11 mouse cellular contexts compared by ENCODE assay signal in the genomic region with DNA sequence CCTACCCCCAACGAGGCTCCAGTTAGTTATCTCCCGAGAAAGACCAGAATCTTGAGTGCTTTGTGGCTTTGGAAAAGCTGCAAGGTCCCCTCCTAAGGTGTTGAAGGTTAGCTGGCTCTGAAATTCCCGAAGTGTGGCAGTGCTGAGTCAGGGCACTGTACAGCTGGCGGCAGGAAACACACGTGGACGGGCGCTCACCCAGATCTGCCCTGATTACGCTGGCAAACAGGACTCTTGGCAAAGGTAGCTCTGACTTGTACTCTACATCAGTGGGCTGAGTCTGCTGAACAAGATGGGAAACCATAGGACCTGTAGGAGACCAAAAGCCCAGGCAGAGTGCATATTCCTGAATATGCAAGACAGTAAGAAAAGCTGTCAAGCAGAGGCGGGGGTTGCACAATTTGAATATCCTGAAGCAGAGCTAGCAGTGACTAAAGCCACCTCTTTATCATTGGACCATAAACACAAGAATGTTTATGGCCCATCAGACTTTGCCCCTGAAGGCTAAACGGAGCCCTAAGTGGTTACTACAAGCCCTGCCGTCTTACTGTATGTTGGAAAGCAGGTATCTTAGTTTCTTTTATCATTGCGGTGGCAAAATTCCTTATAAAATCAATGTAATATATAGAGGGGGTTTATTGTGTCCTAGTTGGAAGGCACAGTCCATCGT.
DNase-seq lines count a peak whose midpoint lies in the region; ATAC-seq lines count a peak whose summit lies in the region.
"Had no signal": no experiment of that assay in that cellular context is flagged by ENCODE, and none has a peak within 500 bp of the region (broad histone marks: within the 10 kb centered on the region; RNA-seq: fewer than 3 reads in every experiment).

No protein-coding gene starts in this region.

- DNase-seq in adrenal gland, postnatal 25 days, result peak; percentile 23
- DNase-seq in gastrocnemius, postnatal 14 days, result peak; percentile 36
- DNase-seq in kidney, adult 8-10 months, result peak; percentile 72 to 80
- DNase-seq in yolk sac, embryonic 10.5 days (ENCODE audit: low spot score), result no peak
- DNase-seq: lung, embryonic 14.5 days had no signal

- H3K27me3 ChIP-seq in hindbrain, embryonic 13.5 days, result no peaks in the 10 kb centered on the region
- no peaks in the 10 kb centered on the region for H3K27me3 ChIP-seq in hindbrain, embryonic 12.5 days
- H3K27me3 ChIP-seq: embryonic facial prominence, embryonic 15.5 days had no signal

- 76% methylated on average over 13 of the region's 13 CpGs for WGBS in hindbrain, embryonic 13.5 days
- 86% methylated on average over 13 of the region's 13 CpGs for WGBS in hindbrain, embryonic 12.5 days

- H3K4me3 ChIP-seq in hindbrain, embryonic 13.5 days, result no peak overlapping the region
- H3K4me3 ChIP-seq in hindbrain, embryonic 12.5 days, result no peak overlapping the region
- H3K4me3 ChIP-seq: embryonic facial prominence, embryonic 15.5 days had no signal

- H3K9ac ChIP-seq in hindbrain, embryonic 13.5 days, result no peak overlapping the region
- H3K9ac ChIP-seq in hindbrain, embryonic 12.5 days, result no peak overlapping the region
- H3K9ac ChIP-seq: embryonic facial prominence, embryonic 15.5 days; lung, embryonic 14.5 days had no signal

- peaks cover 4% of the 10 kb centered on the region; the same call in 1 of the 2 replicates for H3K36me3 ChIP-seq in hindbrain, embryonic 13.5 days
- H3K36me3 ChIP-seq in hindbrain, embryonic 12.5 days, result 0 out of 2 replicates have a peak, but pooled peaks cover 8% of the 10 kb centered on the region
- H3K36me3 ChIP-seq: embryonic facial prominence, embryonic 15.5 days had no signal

- H3K4me2 ChIP-seq in hindbrain, embryonic 13.5 days, result no peak overlapping the region
- no peak overlapping the region for H3K4me2 ChIP-seq in hindbrain, embryonic 12.5 days (replicated peaks)
- H3K4me2 ChIP-seq: embryonic facial prominence, embryonic 15.5 days; lung, embryonic 14.5 days had no signal

- H3K4me1 ChIP-seq in hindbrain, embryonic 13.5 days (replicated peaks), result peaks cover 45% of the 10 kb centered on the region
- H3K4me1 ChIP-seq in hindbrain, embryonic 12.5 days, result peaks cover 15% of the 10 kb centered on the region

- intact Hi-C loops in gastrocnemius, postnatal 14 days (cut with DNase I; ENCODE audit: low total_unique reads), result no loop called here

- H3K9me3 ChIP-seq in hindbrain, embryonic 13.5 days, result no peaks in the 10 kb centered on the region
- H3K9me3 ChIP-seq in hindbrain, embryonic 12.5 days (replicated peaks), result no peaks in the 10 kb centered on the region
- H3K9me3 ChIP-seq: embryonic facial prominence, embryonic 15.5 days; G1E had no signal

- no peak for ATAC-seq in hindbrain, embryonic 13.5 days (ENCODE audit: low FRiP score)
- no peak for ATAC-seq in hindbrain, embryonic 12.5 days (ENCODE audit: low FRiP score)
- no peak for ATAC-seq in erythroid progenitor cell, adult 5-6 weeks (replicated peaks; ENCODE audit: low FRiP score, poor library complexity, severe bottlenecking)
- no peak for ATAC-seq in megakaryocyte, adult 5-6 weeks (ENCODE audit: poor library complexity, severe bottlenecking)

- H3K27ac ChIP-seq in hindbrain, embryonic 13.5 days, result peak overlapping the region; percentile 64; the same call in 1 of the 2 replicates
- no peak overlapping the region; the same call in 1 of the 2 replicates for H3K27ac ChIP-seq in hindbrain, embryonic 12.5 days
- H3K27ac ChIP-seq: embryonic facial prominence, embryonic 15.5 days had no signal
